Mouse (Mus musculus) E14TG2a.4 (cell line): ENCODE measurements around the gene Gm20388.

Experiments
- CTCF ChIP-seq: conservative IDR thresholded peaks from 2 replicates; pipeline ENCODE4 v1.5.1; 2014; ENCODE audit warnings: low read length
- NANOG ChIP-seq: IDR thresholded peaks from 2 replicates; pipeline ENCODE4 v1.6.1; 2014; ENCODE audit warnings: borderline replicate concordance, low read length, mixed read lengths

DNA sequence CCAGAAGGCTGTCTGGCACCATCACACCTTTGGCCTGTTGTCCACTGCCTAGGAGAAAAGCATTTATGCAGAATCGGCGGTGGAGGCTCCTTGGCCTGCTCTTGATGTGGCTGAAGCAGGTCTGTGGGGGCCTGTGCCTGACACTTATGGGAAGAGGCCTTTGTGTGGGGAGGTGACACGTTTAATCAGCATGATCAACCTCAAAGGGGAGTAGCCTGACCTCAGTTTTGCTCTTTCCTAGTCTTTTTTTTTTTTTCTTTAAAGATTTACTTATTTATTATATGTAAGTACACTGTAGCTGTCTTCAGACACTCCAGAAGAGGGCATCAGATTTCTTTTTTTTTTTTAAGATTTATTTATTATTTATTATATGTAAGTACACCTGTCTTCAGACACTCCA is 2052.3 kb downstream of the Gm20388 start:
- TF ChIP-seq CTCF (no peak), NANOG (no peak)
